In genomic region chr1:58156747-58157146, GRCm38 (mm10) we compare ENCODE assay signal across 8 mouse cellular contexts. TPM values are rescaled to one million over a fixed set of nuclear protein-coding genes. Genes with fewer than 3 reads are reported as not detected.
A peak's percentile ranks its signal among the peaks of the same experiment; 100 is the strongest.
DNase-seq lines count a peak whose midpoint lies in the region; ATAC-seq lines count a peak whose summit lies in the region.

No protein-coding gene starts in this region.

- no peak overlapping the region for H3K4me2 ChIP-seq in forebrain, embryonic 14.5 days (ENCODE audit: low read length)
- H3K4me2 ChIP-seq in forebrain, embryonic 15.5 days (replicated peaks) = no peak overlapping the region
- no peak overlapping the region for H3K4me2 ChIP-seq in midbrain, embryonic 14.5 days (ENCODE audit: low read length)

- no peaks in the 10 kb centered on the region for H3K27me3 ChIP-seq in forebrain, embryonic 14.5 days (replicated peaks; ENCODE audit: control insufficient read depth, insufficient read depth, low read length)
- H3K27me3 ChIP-seq in forebrain, embryonic 15.5 days = no peaks in the 10 kb centered on the region
- H3K27me3 ChIP-seq in midbrain, embryonic 14.5 days (ENCODE audit: control insufficient read depth, insufficient read depth, low read length) = no peaks in the 10 kb centered on the region

- ATAC-seq in forebrain, embryonic 14.5 days = no peak
- ATAC-seq in forebrain, embryonic 15.5 days (replicated peaks) = no peak
- 0 out of 2 replicates have a peak, but pooled peaks have one; percentile 44 for ATAC-seq in frontal cortex, adult (ENCODE audit: low TSS enrichment)
- no peak for ATAC-seq in midbrain, embryonic 14.5 days (ENCODE audit: low FRiP score, low TSS enrichment)

- H3K27ac ChIP-seq in forebrain, embryonic 14.5 days (ENCODE audit: low read depth, low read length) = no peak overlapping the region
- no peak overlapping the region for H3K27ac ChIP-seq in forebrain, embryonic 15.5 days (replicated peaks)
- H3K27ac ChIP-seq in midbrain, embryonic 14.5 days (replicated peaks; ENCODE audit: low read depth, low read length) = no peak overlapping the region

- H3K4me1 ChIP-seq in forebrain, embryonic 14.5 days (ENCODE audit: control insufficient read depth, insufficient read depth, low read length) = no peaks in the 10 kb centered on the region
- no peaks in the 10 kb centered on the region for H3K4me1 ChIP-seq in forebrain, embryonic 15.5 days
- H3K4me1 ChIP-seq in midbrain, embryonic 14.5 days (ENCODE audit: control insufficient read depth, insufficient read depth, low read length) = no peaks in the 10 kb centered on the region

- no peaks in the 10 kb centered on the region for H3K36me3 ChIP-seq in forebrain, embryonic 14.5 days (ENCODE audit: control insufficient read depth, insufficient read depth, low read length)
- no peaks in the 10 kb centered on the region for H3K36me3 ChIP-seq in forebrain, embryonic 15.5 days
- H3K36me3 ChIP-seq in midbrain, embryonic 14.5 days (ENCODE audit: control insufficient read depth, insufficient read depth, low read length) = no peaks in the 10 kb centered on the region

- 56% methylated on average over 5 of the region's 5 CpGs for WGBS in forebrain, embryonic 14.5 days
- 58% methylated on average over 5 of the region's 5 CpGs for WGBS in forebrain, embryonic 15.5 days
- 62% methylated on average over 5 of the region's 5 CpGs for WGBS in midbrain, embryonic 14.5 days

- peak; percentile 66 for DNase-seq in forebrain, embryonic 14.5 days (ENCODE audit: low spot score)
- peak; percentile 50 for DNase-seq in urinary bladder, postnatal 25 days (ENCODE audit: low spot score)
- DNase-seq in urinary bladder, adult 2 months (ENCODE audit: low spot score) = no peak
- DNase-seq in layer of hippocampus, adult 11-12 months (ENCODE audit: low spot score) = peak; percentile 46
- DNase-seq in midbrain, embryonic 14.5 days = peak; percentile 74
- peak; percentile 55 to 61 for DNase-seq in thymus, postnatal 36 days

- no peak overlapping the region for H3K9ac ChIP-seq in forebrain, embryonic 14.5 days (ENCODE audit: low read length)
- no peak overlapping the region for H3K9ac ChIP-seq in forebrain, embryonic 15.5 days (replicated peaks)
- H3K9ac ChIP-seq in midbrain, embryonic 14.5 days (replicated peaks; ENCODE audit: low read length) = no peak overlapping the region

- no peak overlapping the region for H3K4me3 ChIP-seq in forebrain, embryonic 14.5 days (ENCODE audit: low read depth, low read length)
- H3K4me3 ChIP-seq in forebrain, embryonic 15.5 days = no peak overlapping the region
- H3K4me3 ChIP-seq in midbrain, embryonic 14.5 days (replicated peaks; ENCODE audit: low read depth, low read length) = no peak overlapping the region

- H3K9me3 ChIP-seq in forebrain, embryonic 14.5 days (replicated peaks; ENCODE audit: control insufficient read depth, low read length) = no peaks in the 10 kb centered on the region
- H3K9me3 ChIP-seq in forebrain, embryonic 15.5 days = no peaks in the 10 kb centered on the region
- H3K9me3 ChIP-seq in midbrain, embryonic 14.5 days (ENCODE audit: control insufficient read depth, low read length) = no peaks in the 10 kb centered on the region

RNA-seq across cellular contexts. Expression of gene Aox3, which starts 43.8 kb away (rescaled TPM):
- 0.11 and 0.35 TPM in 2 replicates for polyA plus RNA-seq in forebrain, embryonic 14.5 days (2014; fragmentation: Nextera tagmentation; extraction: Ambion mirVana)
- polyA plus RNA-seq in forebrain, embryonic 15.5 days (2015; fragmentation: Nextera tagmentation; extraction: Ambion mirVana) = 0.04 and 0.38 TPM in 2 replicates
- polyA plus RNA-seq in urinary bladder, adult 2 months (2012; rRNA removed) = 10.7 and 11.1 TPM in 2 replicates
- polyA plus RNA-seq in midbrain, embryonic 14.5 days (2014; fragmentation: Nextera tagmentation; extraction: Ambion mirVana) = 0.12 and 0.38 TPM in 2 replicates

RNA-seq across cellular contexts. Expression of gene Aox4, which starts 53.5 kb away (rescaled TPM):
- 0.80 and 0.96 TPM in 2 replicates for polyA plus RNA-seq in forebrain, embryonic 14.5 days (2014; fragmentation: Nextera tagmentation; extraction: Ambion mirVana)
- polyA plus RNA-seq in forebrain, embryonic 15.5 days (2015; fragmentation: Nextera tagmentation; extraction: Ambion mirVana) = 1.1 and 1.3 TPM in 2 replicates
- 0.07 and 0.13 TPM in 2 replicates for polyA plus RNA-seq in urinary bladder, adult 2 months (2012; rRNA removed)
- 0.08 and 0.27 TPM in 2 replicates for polyA plus RNA-seq in midbrain, embryonic 14.5 days (2014; fragmentation: Nextera tagmentation; extraction: Ambion mirVana)
